Mouse (Mus musculus): ENCODE results near the gene Gja3.

DNA sequence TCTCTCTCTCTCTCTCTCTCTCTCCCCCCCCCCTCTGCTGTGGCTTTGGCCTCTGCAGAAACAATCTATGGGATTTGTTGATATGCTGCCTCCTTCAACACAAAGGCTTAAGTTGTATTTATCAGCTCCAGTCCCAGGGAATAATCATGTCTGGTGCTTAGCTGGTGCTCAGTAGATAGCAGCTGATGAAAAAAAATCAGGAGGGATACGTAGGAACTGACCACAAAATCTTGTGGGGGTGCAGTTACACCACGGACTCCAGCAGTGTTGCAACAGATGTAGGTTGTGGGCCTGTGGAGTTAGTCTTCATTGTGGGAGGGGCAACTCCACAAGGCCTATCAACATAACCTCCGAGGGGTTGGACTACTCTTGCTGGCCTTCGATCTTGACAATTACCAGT is 38.0 kb upstream of the Gja3 start:
- TF ChIP-seq CTCF (IDR thresholded peaks at IDR 0.05; ENCODE audit: borderline replicate concordance, control insufficient read depth, extremely low read depth, insufficient read depth, low read length, poor library complexity) (no peak), POLR2A (IDR thresholded peaks at IDR 0.05; ENCODE audit: control insufficient read depth, extremely low read depth, insufficient read depth, low read length, poor library complexity) (no peak)

All from thymus, adult 2 months (tissue).